Mouse (Mus musculus) kidney, postnatal 4 days (tissue): Measurements from ENCODE around the gene Arhgef25.
"Not testable (repeated sequence)": the region's sequence is repeated elsewhere in the genome, so short reads cannot be mapped to it uniquely, and the experiment has no call there.

Experiments used
- DNase-seq, 2 experiments: peaks; one replicate each; pipeline ENCODE4 v3.0.0; 2021; ENCODE audit warnings: mixed read lengths in 2 of 2

Arhgef25 gene

GRCm38 (mm10) chr10:127203106-127203505 is 13.2 kb upstream of the Arhgef25 start:
- no peak for DNase-seq

GRCm38 (mm10) chr10:127200279-127200678 is 10.4 kb upstream of the Arhgef25 start:
- no peak for DNase-seq

DNA sequence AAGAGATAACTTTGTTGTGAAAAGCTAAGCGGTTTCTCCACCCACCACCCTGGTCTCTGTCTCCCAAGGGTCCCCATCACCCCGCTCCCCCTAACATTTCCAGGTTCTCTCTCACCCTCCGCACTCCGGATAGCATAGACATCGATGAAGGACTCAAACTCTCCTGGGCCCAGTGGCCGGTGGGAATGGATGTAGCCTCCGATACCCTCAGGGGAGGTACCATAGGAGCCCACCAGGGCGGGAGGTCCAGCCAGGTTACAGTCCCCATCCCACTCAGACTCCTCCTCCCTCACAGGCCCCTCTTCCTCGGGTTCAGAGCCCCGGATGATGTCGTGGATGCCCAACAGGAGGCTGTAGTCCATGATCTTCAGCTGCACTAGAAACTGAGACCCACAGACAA is 9.6 kb upstream of the Arhgef25 start:
- no peak for DNase-seq

GRCm38 (mm10) chr10:127199068-127199467 is 9.2 kb upstream of the Arhgef25 start:
- no peak for DNase-seq

DNA sequence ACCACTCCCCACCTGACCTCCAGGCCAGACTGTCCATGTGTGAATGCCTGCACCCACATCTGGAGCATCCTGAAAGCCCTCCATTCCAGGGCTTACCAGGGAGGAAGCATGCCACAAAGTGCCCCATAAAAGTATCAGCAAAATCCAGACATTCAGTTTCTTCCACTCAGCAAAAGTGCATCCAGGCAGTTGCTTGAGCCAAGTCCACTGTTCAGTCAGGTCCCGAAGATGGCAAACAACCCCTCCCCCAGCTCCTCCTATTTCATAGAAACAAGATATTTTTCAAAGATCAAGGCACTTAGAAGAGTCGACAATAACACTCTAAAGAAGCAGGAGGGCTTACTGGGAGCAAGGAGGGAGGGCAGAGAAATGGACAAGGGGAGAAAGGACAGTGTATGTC is 8.6 kb upstream of the Arhgef25 start:
- no peak for DNase-seq

GRCm38 (mm10) chr10:127197505-127198110 is 7.7 kb upstream of the Arhgef25 start:
- DNase-seq = no peak

- DNase-seq = no peak
Measured at GRCm38 (mm10) chr10:127197104-127197503, 7.2 kb upstream of the Arhgef25 start.

DNA sequence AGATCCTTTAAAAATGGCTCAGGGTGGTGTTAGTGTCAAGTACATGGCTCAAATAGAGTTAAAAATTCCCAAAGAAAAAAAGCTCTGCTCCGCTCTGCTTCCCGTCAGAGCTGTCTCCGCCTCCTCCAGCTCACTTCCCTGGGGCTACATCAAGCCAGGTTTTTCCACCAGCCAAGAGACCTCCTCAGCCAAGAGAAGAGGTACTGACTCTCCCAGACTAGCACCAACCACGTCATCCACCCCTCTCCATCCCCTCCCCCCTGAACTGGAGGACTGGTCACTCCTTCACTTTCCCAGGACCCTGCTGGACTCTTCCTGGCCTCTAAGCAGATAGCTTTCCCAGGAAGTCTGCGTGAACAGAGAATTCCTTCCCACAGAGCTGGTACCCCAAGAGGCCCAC is 6.5 kb upstream of the Arhgef25 start:
- peak; percentile 73 to 83 for DNase-seq

DNA sequence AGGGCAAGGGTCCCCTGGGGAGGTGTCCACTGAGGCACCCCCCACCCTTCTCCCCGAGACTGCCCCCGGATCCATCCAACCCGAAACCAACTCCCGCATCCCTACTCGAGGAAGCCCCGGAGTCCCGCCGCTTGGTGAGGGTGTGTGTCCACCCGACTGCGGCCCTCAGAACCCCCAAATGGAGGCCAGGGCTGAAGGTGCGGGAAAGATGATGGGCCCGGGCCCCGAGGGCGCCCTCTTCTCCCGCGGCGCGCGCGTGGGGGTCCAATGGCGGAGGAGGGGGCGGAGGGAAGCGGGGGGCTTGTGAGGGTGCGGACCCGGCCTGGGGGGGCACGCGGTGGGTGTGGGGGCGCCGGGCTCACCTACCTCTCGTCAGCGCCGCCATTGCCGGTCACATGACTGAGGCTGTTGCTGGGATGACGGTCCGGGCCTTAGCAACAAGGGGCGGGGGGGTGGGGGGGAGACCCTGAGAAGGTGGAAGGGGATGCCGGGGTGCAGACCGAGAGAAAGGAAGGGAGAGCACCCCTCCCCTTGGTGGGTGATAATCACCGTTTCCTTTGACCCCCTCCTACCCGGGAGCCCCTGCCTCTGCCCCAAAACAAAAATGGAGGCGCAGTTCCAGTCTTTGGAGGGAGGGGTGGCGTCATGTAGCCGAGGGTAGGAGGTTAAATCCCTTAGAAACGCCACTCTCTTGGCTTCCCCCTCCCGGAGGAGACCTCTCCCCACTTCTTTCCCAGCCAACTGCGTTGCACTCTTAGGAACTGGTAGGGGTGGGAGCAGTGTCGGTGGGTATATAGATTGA is 5.6 kb upstream of the Arhgef25 start, which contains the start of gene Dtx3:
Dtx3 (minus strand) TSS at position 401 of the 802 bp plus-strand sequence.
- peak; percentile 68 to 76 for DNase-seq

GRCm38 (mm10) chr10:127194428-127195327 is 4.8 kb upstream of the Arhgef25 start:
- DNase-seq = peak; percentile 77 to 83

DNA sequence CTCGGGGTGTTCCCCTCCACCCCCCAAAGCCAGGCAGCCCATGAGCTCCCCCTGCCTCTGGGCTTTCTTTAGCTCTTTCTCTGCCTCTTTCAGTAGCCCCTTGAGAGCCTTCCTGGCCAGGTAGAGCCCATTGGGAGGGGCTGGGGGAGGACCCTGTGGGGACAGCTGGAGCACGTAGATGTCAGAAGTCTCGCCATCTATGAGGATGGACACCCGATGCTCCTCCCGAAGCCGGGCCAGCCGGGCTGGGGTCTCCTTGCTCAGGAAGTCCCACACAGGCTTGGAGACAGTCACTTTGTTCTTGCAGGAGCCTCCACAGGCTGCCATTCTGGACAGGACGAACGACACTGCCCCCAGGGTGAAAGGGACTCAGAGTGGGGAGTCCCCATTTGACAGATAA is 3.1 kb upstream of the Arhgef25 start:
- DNase-seq = no peak

DNA sequence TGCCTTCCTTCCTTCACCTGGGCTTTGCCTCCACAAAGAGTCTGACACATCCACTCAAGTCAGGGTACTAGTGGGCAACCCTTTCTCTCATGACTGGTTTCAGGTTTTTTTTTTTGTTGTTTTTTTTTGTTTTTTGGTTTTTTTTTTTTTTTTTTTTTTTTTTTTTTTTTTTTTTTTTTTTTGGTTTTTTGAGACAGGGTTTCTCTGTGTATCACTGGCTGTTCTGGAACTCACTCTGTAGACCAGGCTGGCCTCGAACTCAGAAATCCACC is 2.1 kb upstream of the Arhgef25 start:
- not testable (repeated sequence) for DNase-seq

DNA sequence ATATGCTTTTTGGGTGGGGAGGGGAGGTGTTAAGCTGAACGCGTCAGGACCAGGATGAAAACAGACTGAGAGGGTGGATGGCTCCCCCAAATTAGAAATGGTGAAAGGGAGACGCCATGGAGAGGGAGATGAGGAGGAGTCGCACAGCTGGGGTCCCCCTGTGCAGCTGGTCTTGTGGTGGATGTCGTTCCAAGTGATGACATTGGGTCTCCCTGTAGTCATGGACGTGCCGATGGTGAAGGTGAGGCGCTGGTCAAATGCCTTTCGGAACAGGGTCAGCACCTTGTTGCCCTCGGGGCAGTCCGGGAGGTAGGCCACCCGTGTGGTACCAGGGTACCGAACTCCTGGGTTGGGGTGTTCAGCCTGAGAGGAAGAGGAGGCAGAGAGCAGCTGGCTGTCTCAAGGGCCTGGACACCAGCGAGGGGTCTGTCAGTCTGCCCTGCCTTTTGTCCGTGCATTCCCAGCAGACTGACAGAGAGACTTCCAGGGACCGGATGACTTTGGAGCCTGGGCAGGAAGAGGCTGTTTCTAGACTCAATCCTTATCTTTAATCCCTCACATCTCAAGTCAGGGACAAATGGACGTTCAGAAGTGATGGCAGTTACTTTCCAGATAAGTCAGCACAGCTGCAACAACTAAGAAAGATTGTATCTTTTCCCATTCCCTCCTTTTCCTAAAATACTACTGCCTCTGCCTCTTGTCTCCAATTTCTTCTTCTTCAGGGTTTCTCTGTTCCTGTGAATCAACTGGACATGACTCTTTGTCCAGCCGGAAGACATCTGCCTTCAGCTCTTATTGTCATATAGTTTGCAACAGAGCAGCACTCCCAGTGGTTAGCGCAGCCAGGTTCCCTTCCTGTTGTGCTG is 1.5 kb upstream of the Arhgef25 start:
- DNase-seq = no peak

GRCm38 (mm10) chr10:127190398-127191190 is 711 bp upstream of the Arhgef25 start:
- no peak for DNase-seq

DNA sequence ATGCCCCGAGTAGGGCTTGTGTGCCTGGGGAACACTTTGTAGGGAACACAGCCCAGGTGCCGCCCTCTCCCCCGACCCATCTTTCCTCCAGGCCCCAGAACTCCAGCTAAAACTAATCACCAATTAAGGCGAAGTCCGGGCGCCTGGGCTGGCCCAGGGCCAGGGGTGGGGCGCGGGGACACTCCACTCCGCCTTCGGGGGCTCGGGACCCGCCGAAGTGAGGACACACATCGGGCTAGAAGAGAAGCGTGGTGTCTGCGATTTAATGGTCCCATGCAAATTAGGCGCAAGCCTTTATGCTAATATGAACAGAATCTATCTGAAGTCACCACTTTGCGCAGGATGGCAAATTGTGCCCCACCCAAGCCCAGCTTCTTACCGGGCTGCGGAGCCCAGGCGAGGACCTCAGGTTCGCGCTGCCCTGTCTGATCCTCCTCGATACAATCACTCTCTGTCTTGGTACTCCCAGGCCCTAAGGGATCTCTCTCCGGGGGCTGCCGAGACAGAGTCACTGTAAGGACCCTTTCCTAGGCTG is 700 bp downstream of the Arhgef25 start:
- peak; percentile 63 to 74 for DNase-seq

DNA sequence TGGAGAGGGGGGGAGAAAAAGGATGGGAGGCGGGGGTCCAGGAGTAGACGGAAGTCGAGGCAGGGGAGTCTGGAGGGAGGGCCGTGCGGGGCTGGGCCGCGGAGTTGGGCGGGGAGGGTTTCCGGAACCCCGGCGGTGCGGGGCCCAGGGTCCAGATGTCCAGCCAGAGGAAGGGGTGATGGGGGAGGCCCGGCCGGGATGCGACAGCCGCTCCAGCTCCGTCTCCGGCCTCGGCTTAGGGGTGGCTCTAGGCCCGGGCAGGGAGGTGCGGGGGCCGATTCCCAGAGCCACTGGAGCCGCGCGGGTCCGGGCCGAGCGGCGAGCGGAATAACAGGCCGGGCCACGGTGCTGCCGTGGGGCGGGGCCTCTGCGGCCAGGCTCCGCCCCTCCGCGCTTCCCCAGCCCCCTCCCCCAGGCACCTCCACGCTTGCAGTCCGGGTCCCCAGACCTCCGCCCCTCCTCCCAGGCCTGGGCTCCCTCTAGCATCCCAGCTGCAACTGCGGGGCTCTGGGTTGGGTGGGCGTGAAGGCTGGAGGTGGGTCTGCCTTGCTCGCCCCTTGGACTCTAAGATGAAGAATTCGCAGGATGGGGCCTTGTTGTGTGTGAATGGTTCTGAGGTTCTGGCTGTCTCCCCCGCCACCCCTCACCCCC is 1.3 kb downstream of the Arhgef25 start:
- peak; percentile 77 to 86 for DNase-seq

GRCm38 (mm10) chr10:127188079-127188453 is 1.8 kb downstream of the Arhgef25 start:
- no peak for DNase-seq

GRCm38 (mm10) chr10:127187371-127188078 is 2.4 kb downstream of the Arhgef25 start:
- DNase-seq = no peak

GRCm38 (mm10) chr10:127186451-127186850 is 3.4 kb downstream of the Arhgef25 start:
- no peak for DNase-seq

- no peak for DNase-seq
Measured at GRCm38 (mm10) chr10:127185506-127185905, 4.4 kb downstream of the Arhgef25 start.
